Mouse (Mus musculus) adrenal gland, adult 2 months (tissue): ENCODE data around the gene Gm7137. TPM values are rescaled to one million over a fixed set of nuclear protein-coding genes. Genes with fewer than 3 reads are reported as not detected.
"Not testable (repeated sequence)": the region's sequence is repeated elsewhere in the genome, so short reads cannot be mapped to it uniquely, and the experiment has no call there.

Experiments
- DNase-seq: peaks from one replicate; pipeline ENCODE4 v3.0.0; 2021
- long read RNA-seq: library from polyadenylated mRNA; stranded (forward); transcript quantifications from one replicate; pipeline ENCODE4 v2.0.0, GENCODE M21; 2021
- polyA plus RNA-seq: library from polyadenylated mRNA; depleted of rRNA; stranded (reverse); fragments of >200 nt; gene quantifications from 2 replicates; pipeline ENCODE4 v1.2.3, GENCODE M21; 2012; rRNA removed
- total RNA-seq, 2 experiments: library from RNA; stranded (reverse); gene quantifications; 2 replicates each; pipeline ENCODE4 v1.2.3; 2021

Gene Gm7137
- total RNA-seq (not detected), polyA plus RNA-seq (not detected in 2 replicates)
- long read RNA-seq: 0 reads

DNA sequence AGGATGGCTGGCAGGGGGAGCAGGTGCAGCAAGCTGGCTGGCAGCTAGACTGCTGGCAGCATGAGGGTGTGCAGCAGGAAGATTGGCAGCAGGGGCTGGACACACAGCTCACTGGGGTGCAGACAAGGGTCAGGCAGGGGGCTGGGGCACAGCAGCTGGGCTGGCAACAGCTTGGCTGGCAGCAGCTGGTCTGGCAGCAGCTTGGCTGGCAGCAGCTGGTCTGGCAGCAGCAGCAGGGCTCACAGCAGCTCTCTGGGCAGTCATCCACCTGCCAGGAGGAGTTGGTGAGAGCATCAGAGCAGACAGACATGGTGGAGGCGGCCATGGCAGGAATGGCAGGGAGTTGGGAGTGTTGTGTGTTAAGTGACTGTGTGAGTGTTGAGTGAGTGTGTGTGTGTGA lies at the start of gene Gm7137:
Gene Gm7137, minus strand, starts transcription at position 325 of the 400 bp plus-strand sequence.
- DNase-seq: not testable (repeated sequence)

DNA sequence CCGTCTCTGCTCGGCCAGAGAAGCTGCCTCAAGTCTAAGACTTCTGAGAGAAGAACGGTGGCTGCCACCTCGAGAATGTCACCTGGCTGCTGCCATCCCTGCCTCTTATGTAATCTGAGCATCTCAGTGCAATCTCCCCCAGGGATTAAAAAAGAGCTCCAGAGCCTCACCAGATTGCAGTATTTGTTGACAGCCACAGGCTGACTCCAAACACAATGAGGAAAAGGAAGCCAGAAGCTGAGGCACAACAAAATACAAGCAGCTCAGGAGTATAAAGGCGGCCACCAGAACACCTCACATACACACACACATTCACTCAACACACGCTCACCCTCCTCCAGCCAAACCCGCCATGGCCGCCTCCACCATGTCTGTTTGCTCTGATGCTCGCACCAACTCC lies 47.6 kb upstream of the Gm7137 start, which contains the start of gene Krtap10-10:
Gene Krtap10-10, plus strand, starts transcription at position 301 of the 400 bp plus-strand sequence.
- no peak for DNase-seq

DNA sequence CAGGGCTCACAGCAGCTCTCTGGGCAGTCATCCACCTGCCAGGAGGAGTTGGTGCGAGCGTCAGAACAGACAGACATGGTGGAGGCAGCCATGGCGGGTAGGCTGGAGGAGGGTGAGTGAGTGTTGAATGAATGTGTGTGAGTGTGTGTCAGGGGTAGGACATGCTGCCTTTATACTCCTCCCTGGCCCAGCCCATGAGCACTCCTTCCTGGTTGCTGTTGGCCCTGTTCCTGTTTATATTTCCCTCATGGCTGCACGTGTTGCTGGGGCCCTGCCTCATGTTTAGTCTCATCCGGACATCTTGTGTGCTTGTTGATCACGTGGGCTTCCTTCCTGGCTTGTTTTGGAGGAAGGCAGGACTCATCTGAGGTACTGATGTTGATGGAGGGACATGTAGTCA lies 39.0 kb upstream of the Gm7137 start, which contains the start of gene Krtap10-4:
Gene Krtap10-4, minus strand, starts transcription at position 145 of the 400 bp plus-strand sequence.
- DNase-seq: no peak

DNA sequence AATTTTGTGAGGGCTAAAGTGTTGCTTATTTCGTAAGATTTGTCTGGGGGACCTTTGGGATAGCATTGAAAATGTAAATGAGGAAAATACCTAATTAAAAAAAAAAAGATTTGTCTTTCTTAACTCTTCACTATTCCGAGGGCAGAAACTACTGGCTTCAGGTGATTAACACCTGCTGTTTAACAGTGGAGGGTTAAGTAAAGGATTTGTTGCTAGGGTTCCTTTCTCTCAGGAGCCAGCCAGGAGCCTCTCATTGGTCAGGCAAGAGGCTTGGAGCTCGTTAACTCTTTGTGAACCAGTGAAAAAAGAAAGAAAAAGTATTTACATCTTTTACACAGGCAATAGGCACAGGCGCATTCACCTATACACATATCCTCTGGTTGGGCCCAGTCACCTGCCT lies 31.2 kb upstream of the Gm7137 start:
- DNase-seq: no peak

DNA sequence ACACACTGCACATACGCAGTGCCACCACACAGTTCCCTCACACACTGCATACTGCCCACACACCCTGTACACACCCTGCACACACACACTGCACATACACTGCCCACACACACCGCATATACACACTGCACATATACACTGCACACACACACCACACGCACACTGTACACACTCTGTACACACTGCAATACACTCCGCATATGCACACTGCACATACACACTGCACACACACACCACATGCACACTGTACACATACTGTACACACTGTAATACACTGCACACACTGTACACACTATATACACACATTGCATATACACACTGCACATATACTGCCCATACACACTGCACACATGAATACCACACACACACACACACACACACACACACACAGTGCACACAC lies 30.5 kb upstream of the Gm7137 start:
- DNase-seq: no peak

DNA sequence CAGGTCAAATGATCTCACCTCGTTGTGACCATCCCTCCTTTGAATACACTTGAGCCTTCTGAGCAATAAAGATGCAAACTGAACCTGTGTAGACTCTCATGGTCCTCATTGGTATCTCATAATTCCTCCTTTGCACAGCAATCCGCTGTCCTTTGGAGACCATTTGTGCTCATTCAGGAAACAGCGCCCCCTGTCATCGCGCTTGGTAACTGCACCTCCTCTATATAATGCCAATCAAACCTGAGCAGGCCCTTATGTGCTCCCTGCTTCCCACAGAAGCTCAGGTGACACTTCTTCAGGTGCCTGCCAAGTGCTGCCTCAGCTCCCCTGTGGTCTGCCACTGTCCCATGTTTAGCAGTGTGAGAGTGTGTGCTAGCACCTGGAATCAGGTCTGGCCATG lies 27.5 kb upstream of the Gm7137 start:
- no peak for DNase-seq

DNA sequence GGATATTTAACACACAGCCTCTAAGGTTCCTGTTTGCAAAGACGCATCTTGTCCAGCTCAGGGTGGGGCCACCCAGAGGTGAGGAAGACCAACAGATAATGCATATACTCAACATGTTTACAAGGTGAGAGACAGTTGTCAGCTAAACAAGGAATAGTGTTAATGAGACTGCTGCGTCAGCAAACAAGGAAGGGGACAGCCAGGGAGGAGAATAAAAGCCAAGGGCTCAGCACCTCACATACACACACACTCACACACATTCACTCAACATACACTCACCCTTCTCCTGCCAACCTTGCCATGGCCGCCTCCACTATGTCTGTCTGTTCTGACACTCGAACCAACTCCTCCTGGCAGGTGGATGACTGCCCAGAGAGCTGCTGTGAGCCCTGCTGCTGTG lies 26.4 kb upstream of the Gm7137 start, which contains the start of gene Gm2696:
Gene Gm2696, plus strand, starts transcription at position 301 of the 400 bp plus-strand sequence.
- DNase-seq: no peak

DNA sequence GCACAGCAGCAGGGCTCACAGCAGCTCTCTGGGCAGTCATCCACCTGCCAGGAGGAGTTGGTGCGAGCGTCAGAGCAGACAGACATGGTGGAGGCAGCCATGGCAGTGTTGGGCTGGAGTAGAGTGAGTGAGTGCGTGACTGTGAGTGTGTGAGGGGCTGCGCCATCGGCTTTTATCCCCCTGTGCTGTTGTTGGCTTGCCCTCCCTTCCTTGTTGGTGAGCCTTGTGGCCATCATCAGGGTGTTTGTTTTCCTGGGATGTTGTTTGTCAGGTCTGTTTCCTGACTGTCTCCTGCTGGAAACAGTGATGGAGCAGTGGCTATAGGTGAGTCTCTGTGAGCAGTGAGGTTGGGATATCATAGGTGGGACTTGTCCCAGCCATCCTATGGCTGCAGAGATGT lies 23.7 kb upstream of the Gm7137 start, which contains the start of gene Gm9507:
Gene Gm9507, minus strand, starts transcription at position 101 of the 400 bp plus-strand sequence.
- DNase-seq: no peak

DNA sequence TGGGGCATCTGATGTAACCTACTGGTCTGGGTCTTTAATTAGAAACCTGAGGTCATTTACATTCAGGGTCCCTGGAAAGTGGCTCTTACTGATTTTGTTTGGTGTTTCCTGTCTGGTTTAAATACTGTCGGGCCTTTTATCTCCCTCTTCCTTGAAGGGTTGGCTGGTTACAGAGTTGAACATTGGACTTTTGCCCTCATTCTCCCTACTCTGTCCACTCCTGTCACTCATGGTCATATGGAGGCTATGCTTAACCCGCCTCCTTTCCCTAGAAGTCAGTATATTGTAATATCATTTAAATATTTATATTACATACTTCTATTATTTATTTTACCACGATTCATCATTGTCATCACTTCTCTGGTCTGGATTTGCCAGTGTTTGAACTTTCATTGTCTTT lies 16.1 kb upstream of the Gm7137 start:
- DNase-seq: no peak

DNA sequence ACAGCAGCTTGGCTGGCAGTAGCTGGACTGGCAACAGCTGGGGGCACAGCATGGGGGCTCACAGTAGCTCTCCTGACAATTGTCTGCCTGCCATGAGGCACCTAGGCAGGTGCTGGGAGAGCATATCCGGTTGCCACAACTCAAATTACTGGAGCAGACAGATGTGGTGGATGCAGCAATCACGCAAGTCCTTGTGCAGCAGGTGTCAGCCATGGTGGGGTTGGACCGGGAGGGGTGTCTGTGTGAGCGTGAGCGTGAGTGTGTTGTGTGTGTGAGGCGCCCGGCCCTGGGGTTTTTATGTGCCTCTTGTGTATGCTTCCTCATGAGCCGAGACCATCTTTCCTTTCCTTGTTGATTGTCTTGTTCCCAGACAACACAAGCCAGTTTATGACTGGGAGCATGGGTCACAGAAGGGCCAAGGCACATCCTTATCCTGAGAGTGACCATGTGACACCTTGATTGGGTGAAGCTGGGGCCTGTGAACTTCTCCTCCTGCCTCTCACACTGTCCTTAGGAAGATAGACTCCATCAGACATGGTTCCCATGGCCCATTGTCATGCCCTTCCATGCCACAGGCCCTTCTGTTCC lies 11.0 kb upstream of the Gm7137 start, which contains the start of gene Gm19668:
Gene Gm19668, minus strand, starts transcription at position 213 of the 588 bp plus-strand sequence.
- DNase-seq: no peak

DNA sequence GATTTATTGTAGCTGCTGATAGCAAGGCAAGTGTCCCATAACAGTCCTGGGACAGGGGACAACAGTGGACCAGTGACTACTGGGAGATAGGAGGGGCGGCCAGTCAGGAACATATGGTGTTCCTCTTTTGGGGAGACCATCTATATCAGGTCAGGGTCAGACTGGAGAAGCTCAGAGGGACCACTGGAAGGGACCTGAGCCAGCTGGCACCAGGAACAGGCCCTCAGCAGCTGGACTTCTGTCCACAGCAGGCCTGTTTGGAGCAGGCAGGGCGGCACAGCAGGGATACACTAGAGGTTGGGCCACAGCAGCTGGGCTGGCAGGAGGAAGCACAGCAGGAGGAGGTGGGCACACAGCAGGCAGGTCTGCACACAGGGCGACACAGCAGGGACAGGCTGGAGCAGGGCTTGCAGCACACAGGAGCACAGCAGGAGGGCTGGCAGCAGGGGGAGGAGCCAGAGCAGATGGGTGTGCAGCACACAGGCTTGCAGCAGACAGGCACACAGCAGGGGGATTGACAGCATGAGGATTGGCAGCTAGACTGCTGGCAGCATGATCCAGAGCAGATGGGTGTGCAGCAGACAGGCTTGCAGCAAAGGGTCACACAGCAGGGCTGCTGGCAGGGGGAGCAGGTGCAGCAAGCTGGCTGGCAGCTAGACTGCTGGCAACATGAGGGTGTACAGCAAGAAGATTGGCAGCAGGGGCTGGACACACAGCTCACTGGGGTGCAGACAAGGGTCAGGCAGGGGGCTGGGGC lies 10.3 kb upstream of the Gm7137 start:
- DNase-seq: not testable (repeated sequence)

DNA sequence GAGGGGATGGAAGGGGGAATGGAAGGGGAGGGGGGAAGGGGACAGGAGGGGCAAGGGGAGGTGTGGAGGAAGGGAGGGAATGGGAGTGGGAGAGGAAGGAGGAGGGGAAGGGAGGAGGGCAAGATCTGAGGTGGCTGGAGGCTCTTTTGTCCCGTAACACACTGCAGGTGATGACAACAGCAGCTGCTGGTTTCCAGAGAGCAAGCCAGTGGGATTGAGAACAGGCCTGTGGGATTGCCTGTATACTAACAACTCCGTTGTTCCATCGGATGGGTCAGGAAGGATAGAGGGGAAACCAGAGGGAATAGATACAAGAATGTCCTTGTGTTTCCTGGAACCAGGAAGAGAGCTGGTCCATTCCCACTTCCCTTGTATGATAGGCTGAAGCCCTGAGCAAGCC lies 9.7 kb upstream of the Gm7137 start:
- no peak for DNase-seq

DNA sequence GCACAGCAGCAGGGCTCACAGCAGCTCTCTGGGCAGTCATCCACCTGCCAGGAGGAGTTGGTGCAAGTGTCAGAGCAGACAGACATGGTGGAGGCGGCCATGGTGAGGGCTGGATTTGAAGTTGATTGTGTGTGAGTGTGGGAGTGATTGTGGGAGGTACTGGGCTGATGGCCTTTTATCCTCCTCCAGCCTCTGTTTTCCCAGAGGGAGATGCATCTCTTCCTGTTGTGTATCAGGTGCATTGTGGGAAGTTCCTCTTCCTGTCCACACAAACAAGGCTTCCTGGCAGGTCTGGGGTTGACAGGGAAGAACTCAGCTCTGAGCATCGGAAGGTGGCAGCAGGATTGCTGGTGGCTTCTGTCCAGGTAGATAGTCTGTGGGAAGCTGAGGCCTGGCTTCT lies 7.0 kb upstream of the Gm7137 start, which contains the start of gene Gm9639:
Gene Gm9639, minus strand, starts transcription at position 101 of the 400 bp plus-strand sequence.
- no peak for DNase-seq

DNA sequence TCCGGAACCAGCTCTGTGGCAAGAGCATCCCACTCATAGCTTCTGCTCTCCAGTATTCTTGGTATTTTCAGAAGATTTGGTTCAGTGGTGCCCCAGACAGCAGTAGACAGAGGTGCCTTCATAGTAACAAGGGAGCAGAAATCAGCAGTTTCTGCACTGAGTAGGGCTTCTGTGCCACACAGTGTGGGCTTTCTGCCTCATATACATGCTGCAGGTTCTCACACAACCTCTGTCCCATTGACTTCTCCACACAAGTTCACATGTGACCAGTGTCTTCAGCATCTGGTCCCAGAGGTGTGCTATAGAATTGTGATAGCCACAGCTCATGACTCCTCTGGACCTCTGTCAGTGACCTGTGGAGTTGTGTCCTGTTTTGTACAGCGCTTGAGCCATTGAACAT lies 621 bp upstream of the Gm7137 start:
- no peak for DNase-seq

DNA sequence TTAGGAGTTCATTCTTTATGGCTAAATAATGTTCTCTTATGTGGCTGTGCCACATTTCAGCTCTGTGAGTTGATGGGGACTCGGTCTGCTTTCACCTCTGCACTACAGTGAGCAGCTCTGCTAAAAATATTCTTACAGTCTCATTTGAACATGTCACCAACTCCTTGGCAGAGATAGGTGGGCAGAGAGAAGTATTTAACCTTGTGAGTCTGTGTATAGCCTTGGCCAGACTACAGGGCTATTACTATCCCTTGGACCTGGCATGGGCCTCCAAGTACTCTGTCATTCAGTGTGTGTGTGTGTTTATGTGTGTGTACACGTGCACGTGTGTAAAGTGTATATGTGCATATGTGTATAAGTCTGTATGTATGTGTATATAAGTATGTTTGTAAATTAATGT lies 4.6 kb downstream of the Gm7137 start:
- not testable (repeated sequence) for DNase-seq

DNA sequence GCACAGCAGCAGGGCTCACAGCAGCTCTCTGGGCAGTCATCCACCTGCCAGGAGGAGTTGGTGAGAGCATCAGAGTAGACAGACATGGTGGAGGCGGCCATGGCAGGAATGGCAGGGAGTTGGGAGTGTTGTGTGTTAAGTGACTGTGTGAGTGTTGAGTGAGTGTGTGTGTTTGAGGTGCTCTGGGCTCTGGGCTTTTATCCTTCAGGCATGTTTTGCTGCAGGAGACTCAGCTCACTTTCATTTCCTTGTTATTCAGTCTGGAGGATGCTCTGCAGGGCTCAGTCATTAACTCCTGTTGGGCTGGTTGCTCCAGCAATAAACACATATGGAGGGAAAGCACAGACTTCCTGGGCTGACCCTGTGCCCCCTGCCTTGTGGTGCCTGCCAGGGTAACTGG lies 5.6 kb downstream of the Gm7137 start, which contains the start of gene Gm3250:
Gene Gm3250, minus strand, starts transcription at position 101 of the 400 bp plus-strand sequence.
- DNase-seq: not testable (repeated sequence)

DNA sequence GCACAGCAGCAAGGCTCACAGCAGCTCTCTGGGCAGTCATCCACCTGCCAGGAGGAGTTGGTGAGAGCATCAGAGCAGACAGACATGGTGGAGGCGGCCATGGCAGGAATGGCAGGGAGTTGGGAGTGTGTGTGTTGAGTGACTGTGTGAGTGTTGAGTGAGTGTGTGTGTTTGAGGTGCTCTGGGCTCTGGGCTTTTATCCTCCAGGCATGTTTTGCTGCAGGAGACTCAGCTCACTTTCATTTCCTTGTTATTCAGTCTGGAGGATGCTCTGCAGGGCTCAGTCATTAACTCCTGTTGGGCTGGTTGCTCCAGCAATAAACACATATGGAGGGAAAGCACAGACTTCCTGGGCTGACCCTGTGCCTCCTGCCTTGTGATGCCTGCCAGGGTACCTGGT lies 11.2 kb downstream of the Gm7137 start, which contains the start of gene Gm7138:
Gene Gm7138, minus strand, starts transcription at position 101 of the 400 bp plus-strand sequence.
- DNase-seq: not testable (repeated sequence)

DNA sequence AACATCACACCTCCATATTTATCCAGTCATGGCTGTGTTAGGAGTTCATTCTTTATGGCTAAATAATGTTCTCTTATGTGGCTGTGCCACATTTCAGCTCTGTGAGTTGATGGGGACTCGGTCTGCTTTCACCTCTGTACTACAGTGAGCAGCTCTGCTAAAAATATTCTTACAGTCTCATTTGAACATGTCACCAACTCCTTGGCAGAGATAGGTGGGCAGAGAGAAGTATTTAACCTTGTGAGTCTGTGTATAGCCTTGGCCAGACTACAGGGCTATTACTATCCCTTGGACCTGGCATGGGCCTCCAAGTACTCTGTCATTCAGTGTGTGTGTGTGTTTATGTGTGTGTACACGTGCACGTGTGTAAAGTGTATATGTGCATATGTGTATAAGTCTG lies 15.9 kb downstream of the Gm7137 start:
- DNase-seq: not testable (repeated sequence)

DNA sequence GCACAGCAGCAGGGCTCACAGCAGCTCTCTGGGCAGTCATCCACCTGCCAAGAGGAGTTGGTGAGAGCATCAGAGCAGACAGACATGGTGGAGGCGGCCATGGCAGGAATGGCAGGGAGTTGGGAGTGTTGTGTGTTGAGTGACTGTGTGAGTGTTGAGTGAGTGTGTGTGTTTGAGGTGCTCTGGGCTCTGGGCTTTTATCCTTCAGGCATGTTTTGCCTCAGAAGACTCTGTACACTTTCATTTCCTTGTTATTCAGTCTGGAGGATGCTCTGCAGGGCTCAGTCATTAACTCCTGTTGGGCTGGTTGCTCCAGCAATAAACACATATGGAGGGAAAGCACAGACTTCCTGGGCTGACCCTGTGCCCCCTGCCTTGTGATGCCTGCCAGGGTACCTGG lies 16.8 kb downstream of the Gm7137 start, which contains the start of gene Gm3238:
Gene Gm3238, minus strand, starts transcription at position 101 of the 400 bp plus-strand sequence.
- DNase-seq: not testable (repeated sequence)

DNA sequence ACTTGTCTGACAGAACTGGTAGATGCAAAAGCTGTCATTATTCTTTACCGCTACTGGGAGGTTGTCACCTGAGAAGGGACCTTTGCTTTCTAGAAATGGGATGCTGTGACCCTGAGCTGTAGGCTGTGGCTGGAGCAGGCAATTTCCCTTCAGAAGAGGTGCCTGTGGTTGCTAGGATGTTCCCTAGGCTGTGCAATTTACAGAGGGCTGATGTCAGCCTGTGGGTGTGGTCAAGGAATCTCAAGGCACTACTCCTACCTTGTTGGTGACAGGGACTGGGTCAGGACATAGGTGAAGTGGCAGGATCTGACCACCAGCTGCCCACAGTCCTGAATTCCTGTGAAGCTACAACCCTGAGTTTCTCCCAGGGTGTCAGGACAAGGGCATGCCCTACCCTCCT lies 18.3 kb downstream of the Gm7137 start:
- DNase-seq: no peak

DNA sequence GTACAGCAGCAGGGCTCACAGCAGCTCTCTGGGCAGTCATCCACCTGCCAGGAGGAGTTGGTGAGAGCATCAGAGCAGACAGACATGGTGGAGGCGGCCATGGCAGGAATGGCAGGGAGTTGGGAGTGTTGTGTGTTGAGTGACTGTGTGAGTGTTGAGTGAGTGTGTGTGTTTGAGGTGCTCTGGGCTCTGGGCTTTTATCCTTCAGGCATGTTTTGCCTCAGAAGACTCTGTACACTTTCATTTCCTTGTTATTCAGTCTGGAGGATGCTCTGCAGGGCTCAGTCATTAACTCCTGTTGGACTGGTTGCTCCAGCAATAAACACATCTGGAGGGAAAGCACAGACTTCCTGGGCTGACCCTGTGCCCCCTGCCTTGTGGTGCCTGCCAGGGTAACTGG lies 28.4 kb downstream of the Gm7137 start, which contains the start of gene Gm3233:
Gene Gm3233, minus strand, starts transcription at position 101 of the 400 bp plus-strand sequence.
- DNase-seq: not testable (repeated sequence)

DNA sequence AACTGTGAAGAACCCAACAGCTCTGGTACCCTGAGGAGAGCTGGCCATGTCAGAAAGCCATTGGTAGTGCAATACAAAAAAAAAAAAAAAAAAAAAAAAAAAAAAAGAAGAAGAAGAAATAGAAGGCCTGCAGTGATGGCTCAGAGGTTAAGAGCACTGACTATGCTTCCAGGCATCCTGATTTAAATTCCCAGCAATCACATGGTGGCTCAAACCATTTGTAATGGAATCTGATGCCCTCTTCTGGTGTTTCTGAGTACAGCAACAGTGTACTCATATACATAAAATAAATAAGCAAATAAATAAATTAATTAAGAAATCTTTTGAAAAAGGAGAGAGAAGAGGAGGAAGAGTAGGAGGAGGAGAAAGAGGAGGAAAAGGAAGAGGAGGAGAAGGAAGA lies 34.6 kb downstream of the Gm7137 start:
- no peak for DNase-seq

DNA sequence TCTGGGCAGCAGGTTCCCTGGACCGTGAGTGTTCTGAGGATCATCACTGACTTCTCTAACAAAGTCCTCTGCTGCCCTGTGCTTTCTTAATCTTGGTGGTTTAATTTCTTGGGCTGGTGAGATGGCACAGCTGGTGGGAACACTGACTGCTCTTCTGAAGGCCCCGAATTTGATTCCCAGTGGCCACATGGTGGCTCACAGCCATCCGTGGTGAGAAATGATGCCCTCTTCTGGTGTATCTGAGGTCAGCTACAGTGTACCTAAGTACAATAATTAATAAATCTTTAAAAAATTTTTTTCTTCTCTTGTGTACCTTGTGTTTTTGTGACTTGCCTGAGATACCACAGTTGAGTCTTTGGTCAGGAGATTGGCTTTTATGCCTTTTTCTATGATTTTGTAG lies 35.7 kb downstream of the Gm7137 start:
- DNase-seq: not testable (repeated sequence)
